Mouse (Mus musculus) cerebellum, postnatal 10 days (tissue): Measurements from ENCODE around the gene Litaf.

ENCODE experiments used
- DNase-seq, 2 experiments: peaks; one replicate each; pipeline ENCODE4 v3.0.0; 2021; ENCODE audit warnings: mixed read lengths in 2 of 2

Litaf gene

GRCm38 (mm10) chr16:11066029-11066832, at the start of gene Litaf:
Gene Litaf, minus strand, starts transcription at chr16:11066157.
- peak; percentile 100 for DNase-seq

GRCm38 (mm10) chr16:11109198-11109740, 43.3 kb upstream of the Litaf start:
- peak; percentile 30 to 64 for DNase-seq

DNA sequence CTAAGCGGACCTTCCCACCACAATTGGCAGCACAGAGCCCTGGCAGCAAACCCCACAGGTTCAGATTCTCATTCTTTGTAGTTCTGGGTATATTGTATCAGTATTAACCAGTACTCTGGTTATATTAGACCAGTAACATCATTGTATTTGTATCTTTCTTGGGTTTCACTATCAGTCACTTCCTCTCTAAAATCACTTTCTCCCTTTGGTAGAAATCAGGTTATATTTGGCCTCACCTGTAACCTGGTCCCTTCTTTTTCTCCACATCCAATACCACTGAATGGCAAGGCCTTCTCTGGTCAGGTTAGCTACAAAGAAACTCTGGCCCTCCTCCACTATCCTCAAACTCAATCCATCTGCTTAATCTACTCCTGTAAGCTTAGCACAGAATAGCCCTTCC, 38.9 kb upstream of the Litaf start:
- DNase-seq = no peak

GRCm38 (mm10) chr16:11097301-11097700, 31.3 kb upstream of the Litaf start:
- DNase-seq = no peak

GRCm38 (mm10) chr16:11093717-11094386, 27.9 kb upstream of the Litaf start:
- DNase-seq = no peak

DNA sequence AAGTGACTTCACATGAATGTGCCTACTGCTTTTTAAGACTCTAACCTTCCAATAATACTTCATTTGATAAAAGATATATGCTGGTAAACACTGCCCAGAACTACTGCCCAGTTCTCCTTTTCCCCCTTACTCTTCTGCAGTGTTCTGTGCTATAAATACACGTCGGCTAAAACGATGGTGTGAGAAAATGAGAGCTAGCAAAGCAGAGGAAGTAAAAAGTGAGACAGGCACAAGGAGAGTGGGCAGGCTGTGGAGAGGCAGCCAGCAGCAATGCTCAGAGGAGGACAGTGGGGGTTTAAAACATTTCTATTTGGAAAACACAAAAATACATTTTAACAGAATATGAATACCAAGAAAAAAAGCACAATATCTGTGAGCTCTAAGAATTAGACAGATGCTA, 26.6 kb upstream of the Litaf start:
- no peak for DNase-seq

GRCm38 (mm10) chr16:11092061-11092460, 26.1 kb upstream of the Litaf start:
- DNase-seq = no peak

GRCm38 (mm10) chr16:11090836-11091570, 25.0 kb upstream of the Litaf start:
- DNase-seq = no peak

DNA sequence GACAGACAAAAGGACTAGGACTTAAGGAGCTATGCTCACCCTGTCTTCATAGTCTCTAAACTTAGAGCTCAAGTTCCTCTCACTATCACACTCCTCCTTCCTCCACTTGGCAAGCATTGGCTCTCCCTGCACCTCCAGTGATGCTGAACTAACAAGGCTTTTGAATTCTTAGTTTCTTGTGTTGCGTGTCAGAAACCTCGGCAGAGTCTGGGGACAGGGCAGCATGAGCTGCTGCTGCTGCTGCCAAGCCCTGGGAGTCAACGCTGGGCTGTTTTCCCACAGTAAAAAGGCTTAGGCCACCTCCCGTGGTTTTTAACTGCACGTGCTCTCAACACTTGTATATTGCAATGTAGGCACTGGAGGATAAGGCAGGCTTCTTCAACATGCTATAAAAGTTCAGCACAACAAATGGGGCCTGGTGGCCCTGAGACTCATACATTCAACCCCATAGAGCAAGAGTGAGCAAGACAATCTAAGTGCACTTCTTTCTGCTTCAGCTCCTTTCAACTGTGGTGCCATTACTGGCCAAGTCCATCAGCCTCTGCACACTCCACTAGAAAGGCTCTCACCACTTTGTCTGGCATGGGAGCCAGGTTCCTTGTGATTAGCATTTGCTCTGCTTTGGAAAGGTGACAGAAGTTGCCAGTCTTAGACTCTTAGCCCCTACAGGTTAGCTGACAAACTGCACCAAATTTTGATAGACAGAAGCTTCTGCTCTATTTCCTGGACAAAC, 21.1 kb upstream of the Litaf start:
- peak; percentile 74 to 82 for DNase-seq

GRCm38 (mm10) chr16:11086299-11086698, 20.3 kb upstream of the Litaf start:
- DNase-seq = no peak

- no peak for DNase-seq
Measured at GRCm38 (mm10) chr16:11084181-11084580, 18.2 kb upstream of the Litaf start.

GRCm38 (mm10) chr16:11078216-11078869, 12.4 kb upstream of the Litaf start:
- no peak for DNase-seq

DNA sequence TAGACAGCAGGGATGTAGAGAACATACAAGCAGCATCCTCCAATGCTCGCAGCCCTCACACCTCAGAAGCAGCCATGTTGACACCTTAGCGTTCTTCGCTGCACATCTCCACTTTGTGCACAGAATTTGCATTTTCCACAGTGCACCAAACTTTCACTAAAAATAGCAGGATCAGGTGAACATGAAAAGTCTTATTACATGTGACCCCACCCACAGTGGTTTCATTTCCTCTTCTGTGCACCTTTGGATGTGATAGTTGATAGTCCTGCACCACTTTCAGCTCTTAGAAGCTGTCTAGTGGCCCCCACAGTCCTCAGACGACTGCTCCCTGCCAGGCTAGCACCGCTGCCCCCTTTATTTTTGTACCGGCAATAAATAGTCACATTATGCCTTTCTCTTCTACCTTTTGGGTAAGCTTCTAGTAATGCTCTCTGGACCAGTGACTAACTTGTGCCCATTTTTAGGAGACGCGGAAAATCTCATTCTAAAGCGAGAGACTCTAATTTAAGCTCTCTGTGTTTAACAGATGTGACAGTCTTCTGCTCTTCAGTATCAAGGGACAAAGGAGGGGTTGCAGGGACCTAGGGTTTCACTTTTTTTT, 11.7 kb upstream of the Litaf start:
- no peak for DNase-seq

- DNase-seq = peak; percentile 71 to 80
Measured at GRCm38 (mm10) chr16:11073060-11073459, 7.1 kb upstream of the Litaf start.

DNA sequence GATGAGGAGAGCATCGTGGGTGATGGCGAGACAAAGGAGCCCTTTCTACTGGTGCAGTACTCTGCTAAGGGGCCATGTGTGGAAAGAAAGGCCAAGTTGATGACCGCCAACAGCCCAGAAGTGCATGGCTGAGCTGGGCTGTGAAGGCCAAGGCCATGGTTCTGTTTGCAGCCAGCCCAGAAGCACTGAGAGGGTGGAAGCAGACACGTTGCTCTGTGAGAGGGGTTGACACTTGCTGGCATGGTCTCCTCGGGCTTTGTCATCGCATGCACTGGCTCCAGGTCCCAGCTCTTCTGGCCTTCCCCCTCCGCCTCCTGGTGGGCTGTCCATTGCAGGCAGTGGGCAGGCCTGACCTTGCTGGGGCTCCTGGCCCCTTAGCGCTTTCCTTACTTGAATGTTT, 6.5 kb upstream of the Litaf start:
- DNase-seq = peak; percentile 30 to 56

DNA sequence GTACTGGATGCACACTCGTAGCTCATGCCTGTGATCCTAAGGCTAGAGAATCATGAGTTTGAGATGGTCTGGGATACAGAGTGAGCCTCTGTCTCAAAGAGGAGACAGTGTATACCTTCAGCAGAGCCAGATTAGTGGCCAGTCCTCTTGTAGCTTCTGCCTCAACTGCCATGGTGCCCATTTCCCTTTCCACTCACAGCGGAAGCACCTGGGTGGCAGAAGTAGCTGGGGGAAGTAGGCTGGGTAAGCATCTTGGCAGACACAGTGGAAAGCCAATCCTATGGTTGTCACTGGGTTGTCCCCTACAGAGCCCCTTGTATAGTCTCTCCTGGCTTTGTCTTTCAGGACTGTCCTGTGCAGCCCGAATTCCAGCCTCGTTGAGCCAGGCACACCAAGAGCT, 5.9 kb upstream of the Litaf start:
- no peak for DNase-seq

- DNase-seq = peak; percentile 88 to 91
Measured at GRCm38 (mm10) chr16:11071176-11071575, 5.2 kb upstream of the Litaf start.

DNA sequence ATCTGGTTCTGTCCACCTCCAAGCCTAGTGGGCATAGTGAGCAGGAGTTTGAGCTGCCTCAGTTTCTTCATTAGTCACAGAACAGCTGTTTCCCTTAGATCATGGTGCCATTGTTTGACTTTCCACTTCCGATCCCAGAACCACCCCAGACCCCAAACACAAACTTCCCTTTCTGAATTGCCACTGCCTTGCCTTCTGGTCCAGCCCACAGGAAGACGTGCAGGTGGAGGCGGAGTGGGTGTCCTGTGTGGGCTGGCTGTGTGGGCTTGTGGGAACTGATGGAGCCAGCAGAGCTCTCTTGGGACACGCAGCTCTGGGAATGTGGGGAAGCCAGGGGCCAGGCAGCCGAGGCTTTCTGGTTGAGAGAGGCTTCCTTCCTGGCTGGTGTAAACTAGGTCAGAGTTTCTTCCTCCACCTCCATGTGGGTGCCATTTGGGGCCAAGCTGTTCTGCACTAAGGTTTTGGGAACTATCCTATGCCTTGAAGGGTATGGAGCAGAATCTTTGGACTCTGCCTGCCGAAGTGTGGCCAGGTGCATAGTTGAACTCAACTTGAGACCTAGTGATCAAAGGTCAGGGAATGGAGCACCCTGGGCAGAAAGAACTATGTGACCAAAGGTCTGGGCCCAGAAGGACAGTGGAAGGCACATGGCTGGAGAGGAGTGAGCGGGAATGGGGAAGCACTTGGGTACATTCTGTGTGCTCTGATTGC, 3.9 kb upstream of the Litaf start:
- peak in 1 of 2 experiments; percentile 22 for DNase-seq

DNA sequence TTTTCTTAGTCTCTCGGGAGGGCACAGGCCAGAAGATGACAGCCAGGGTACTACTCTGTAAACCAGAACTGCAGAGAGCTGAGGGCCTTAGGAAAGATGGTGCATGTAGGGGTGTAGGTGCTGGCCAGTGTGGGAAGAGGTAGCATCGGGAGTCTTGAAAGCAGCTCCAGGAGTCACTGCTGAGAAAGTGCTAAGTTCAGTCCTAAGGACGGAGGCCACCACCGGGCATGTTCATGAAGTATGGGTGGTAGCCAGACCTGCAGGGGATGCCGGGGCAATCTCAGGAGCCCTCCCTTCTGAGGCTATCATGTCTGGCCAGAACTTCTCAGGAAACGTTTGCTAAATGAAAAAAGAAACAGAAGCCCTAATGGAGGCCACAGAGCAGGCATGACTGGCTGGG, 3.3 kb upstream of the Litaf start:
- DNase-seq = no peak

DNA sequence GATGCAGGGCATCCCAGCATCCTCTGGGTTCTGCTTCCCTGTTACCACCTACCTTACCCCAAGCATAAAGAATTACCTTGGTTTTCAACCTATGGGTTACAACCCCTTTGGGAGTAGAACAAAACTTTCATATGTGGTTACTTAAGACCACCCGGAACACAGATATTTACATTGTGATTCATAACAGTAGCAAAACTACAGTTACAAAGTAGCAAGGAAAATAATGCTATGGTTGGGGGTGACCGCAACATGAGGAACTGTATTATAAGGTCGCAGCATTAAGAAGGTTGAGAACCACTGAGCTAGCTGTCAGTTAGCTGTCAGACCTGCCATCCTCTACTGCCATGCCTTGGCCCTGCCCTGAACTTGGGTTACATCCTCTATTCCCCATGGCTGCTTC, 2.7 kb upstream of the Litaf start:
- DNase-seq = no peak

DNA sequence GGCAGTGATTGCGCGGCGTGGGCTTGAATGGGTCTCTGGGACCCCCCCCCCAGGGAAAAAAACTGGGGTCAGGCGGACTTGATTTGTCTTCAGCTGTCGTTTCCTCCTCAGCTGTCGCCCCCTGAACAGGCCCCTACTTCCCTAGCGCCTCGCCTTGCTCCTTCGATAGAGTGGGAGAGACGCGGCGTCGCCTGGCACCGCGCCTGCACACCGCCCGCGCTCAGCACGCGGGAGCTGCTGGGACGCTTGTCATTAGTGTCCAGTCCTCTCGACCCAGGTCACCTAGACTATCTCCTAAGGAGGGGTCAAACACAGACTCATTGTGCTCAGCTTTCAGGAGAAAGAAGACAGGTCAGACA, 855 bp upstream of the Litaf start:
- DNase-seq = peak; percentile 85
